Mouse (Mus musculus): ENCODE measurements around the gene Fbxl15. TPM values are rescaled to one million over a fixed set of nuclear protein-coding genes. Genes with fewer than 3 reads are reported as not detected.

Fbxl15 gene
- total and polyA plus RNA-seq, 2 experiments from 2014 or later, result 37.2 to 50.3 TPM

- Histone ChIP-seq H3K27me3 (ENCODE audit: insufficient read depth, low read length) (no peaks in the 10 kb centered on the region), H3K4me3 (ENCODE audit: low read depth, low read length) (no peak overlapping the region), H3K4me1 (ENCODE audit: insufficient read depth) (no peaks in the 10 kb centered on the region), H3K36me3 (ENCODE audit: insufficient read depth) (peaks cover 12% of the 10 kb centered on the region), H3K9me3 (ENCODE audit: low read length) (no peaks in the 10 kb centered on the region), H3K9ac (no peak overlapping the region), H3K27ac (ENCODE audit: low read depth, low read length) (no peak overlapping the region), H3K4me2 (ENCODE audit: low read depth) (no peak overlapping the region)
- no peak for ATAC-seq
- DNase-seq, result no peak
- no peak for TF ChIP-seq CTCF (IDR thresholded peaks at IDR 0.05; ENCODE audit: low read depth)
- 68% methylated on average over 12 of the region's 12 CpGs for WGBS
These were observed 37.4 kb upstream of the Fbxl15 start for GRCm38 (mm10) chr19:46290535-46291105.

GRCm38 (mm10) chr19:46296938-46297337 lies 31.0 kb upstream of the Fbxl15 start:
- Histone ChIP-seq H3K4me1 (ENCODE audit: insufficient read depth) (no peaks in the 10 kb centered on the region), H3K36me3 (ENCODE audit: insufficient read depth) (no peaks in the 10 kb centered on the region), H3K9ac (no peak overlapping the region), H3K4me3 (ENCODE audit: low read depth, low read length) (no peak overlapping the region), H3K4me2 (ENCODE audit: low read depth) (no peak overlapping the region), H3K27me3 (ENCODE audit: insufficient read depth, low read length) (no peaks in the 10 kb centered on the region), H3K9me3 (ENCODE audit: low read length) (no peaks in the 10 kb centered on the region), H3K27ac (ENCODE audit: low read depth, low read length) (no peak overlapping the region)
- no peak for DNase-seq
- ATAC-seq, result no peak
- TF ChIP-seq CTCF (IDR thresholded peaks at IDR 0.05; ENCODE audit: low read depth), result no peak
- 74% methylated on average over 4 of the region's 4 CpGs for WGBS

GRCm38 (mm10) chr19:46300294-46301045 lies 27.5 kb upstream of the Fbxl15 start:
- ATAC-seq, result no peak
- WGBS, result 37% methylated on average over 8 of the region's 8 CpGs
- no peak overlapping the region for H3K4me2 ChIP-seq (ENCODE audit: low read depth)

GRCm38 (mm10) chr19:46302551-46302950 lies 25.4 kb upstream of the Fbxl15 start:
- H3K4me3 ChIP-seq (ENCODE audit: low read depth, low read length), result no peak overlapping the region
- WGBS, result 89% methylated on average over 4 of the region's 4 CpGs
- no peak overlapping the region for H3K9ac ChIP-seq
- TF ChIP-seq CTCF (IDR thresholded peaks at IDR 0.05; ENCODE audit: low read depth), result no peak
- H3K27me3 ChIP-seq (ENCODE audit: insufficient read depth, low read length), result peaks cover 13% of the 10 kb centered on the region
- no peak overlapping the region for H3K27ac ChIP-seq (ENCODE audit: low read depth, low read length)
- peaks cover 6% of the 10 kb centered on the region; the same call in 1 of the 2 replicates for H3K4me1 ChIP-seq (ENCODE audit: insufficient read depth)
- no peaks in the 10 kb centered on the region for H3K36me3 ChIP-seq (ENCODE audit: insufficient read depth)
- ATAC-seq (no peak), DNase-seq (no peak)
- no peaks in the 10 kb centered on the region for H3K9me3 ChIP-seq (ENCODE audit: low read length)
- H3K4me2 ChIP-seq (ENCODE audit: low read depth), result no peak overlapping the region

More at GRCm38 (mm10) chr19:46300294-46301045, 27.5 kb upstream of the Fbxl15 start:
- no peak overlapping the region for H3K27ac ChIP-seq (ENCODE audit: low read depth, low read length)
- no peak for DNase-seq
- H3K9ac ChIP-seq, result no peak overlapping the region
- no peaks in the 10 kb centered on the region for H3K9me3 ChIP-seq (ENCODE audit: low read length)
- peaks cover 10% of the 10 kb centered on the region; the same call in 1 of the 2 replicates for H3K27me3 ChIP-seq (ENCODE audit: insufficient read depth, low read length)
- H3K36me3 ChIP-seq (ENCODE audit: insufficient read depth), result no peaks in the 10 kb centered on the region
- H3K4me1 ChIP-seq (ENCODE audit: insufficient read depth), result peaks cover 6% of the 10 kb centered on the region; the same call in 1 of the 2 replicates
- H3K4me3 ChIP-seq (ENCODE audit: low read depth, low read length), result no peak overlapping the region
- TF ChIP-seq CTCF (IDR thresholded peaks at IDR 0.05; ENCODE audit: low read depth), result no peak

GRCm38 (mm10) chr19:46303251-46304215 lies 24.5 kb upstream of the Fbxl15 start:
- ATAC-seq (no peak), DNase-seq (no peak)
- no peak overlapping the region for H3K9ac ChIP-seq
- H3K9me3 ChIP-seq (ENCODE audit: low read length), result no peaks in the 10 kb centered on the region
- H3K36me3 ChIP-seq (ENCODE audit: insufficient read depth), result no peaks in the 10 kb centered on the region
- WGBS, result 58% methylated on average over 18 of the region's 18 CpGs
- peak overlapping the region; percentile 48; the same call in 1 of the 2 replicates for H3K4me3 ChIP-seq (ENCODE audit: low read depth, low read length)
- H3K27ac ChIP-seq (ENCODE audit: low read depth, low read length), result no peak overlapping the region
- H3K27me3 ChIP-seq (ENCODE audit: insufficient read depth, low read length), result peaks cover 13% of the 10 kb centered on the region
- peaks cover 6% of the 10 kb centered on the region; the same call in 1 of the 2 replicates for H3K4me1 ChIP-seq (ENCODE audit: insufficient read depth)
- TF ChIP-seq CTCF (IDR thresholded peaks at IDR 0.05; ENCODE audit: low read depth), result no peak
- peak overlapping the region; percentile 79 for H3K4me2 ChIP-seq (ENCODE audit: low read depth)

GRCm38 (mm10) chr19:46304216-46304841 lies 23.7 kb upstream of the Fbxl15 start, which contains the start of gene Nfkb2:
Nfkb2 (plus strand) TSS chr19:46304320.
- 1% methylated on average over 39 of the region's 39 CpGs for WGBS
- TF ChIP-seq CTCF (IDR thresholded peaks at IDR 0.05; ENCODE audit: low read depth), result peak; percentile 86
- peak within 1 kb of the TSS; percentile 79 for H3K4me2 ChIP-seq (ENCODE audit: low read depth)
- peak within 1 kb of the TSS; percentile 46 for H3K9ac ChIP-seq
- H3K4me1 ChIP-seq (ENCODE audit: insufficient read depth), result peaks cover 6% of the 10 kb centered on the region; the same call in 1 of the 2 replicates
- peak; percentile 84 for ATAC-seq
- H3K27ac ChIP-seq (ENCODE audit: low read depth, low read length), result no peak within 1 kb of the TSS
- H3K27me3 ChIP-seq (ENCODE audit: insufficient read depth, low read length), result peaks cover 13% of the 10 kb centered on the region
- DNase-seq, result peak; percentile 81
- H3K4me3 ChIP-seq (ENCODE audit: low read depth, low read length), result peak within 1 kb of the TSS; percentile 48
- H3K9me3 ChIP-seq (ENCODE audit: low read length), result no peaks in the 10 kb centered on the region
- no peaks in the 10 kb centered on the region for H3K36me3 ChIP-seq (ENCODE audit: insufficient read depth)

All from forebrain, postnatal 0 days (tissue).